ENCODE assay signal across 19 mouse cellular contexts in genomic region chr19:61083006-61083405, GRCm38 (mm10). TPM values are rescaled to one million over a fixed set of nuclear protein-coding genes. Genes with fewer than 3 reads are reported as not detected.
DNase-seq lines count a peak whose midpoint lies in the region; ATAC-seq lines count a peak whose summit lies in the region.
"Had no signal": no experiment of that assay in that cellular context is flagged by ENCODE, and none has a peak within 500 bp of the region (broad histone marks: within the 10 kb centered on the region; RNA-seq: fewer than 3 reads in every experiment).

No protein-coding gene starts in this region.

- H3K27me3 ChIP-seq in heart, embryonic 10.5 days (ENCODE audit: insufficient read depth, poor library complexity, severe bottlenecking), result no peaks in the 10 kb centered on the region
- no peaks in the 10 kb centered on the region for H3K27me3 ChIP-seq in heart, embryonic 12.5 days (replicated peaks)
- H3K27me3 ChIP-seq: CH12.LX, Patski had no signal

- intact Hi-C loops in heart, postnatal 36 days (cut with DNase I), result no loop called here

- no peak overlapping the region for H3K4me2 ChIP-seq in heart, embryonic 12.5 days

- 89% methylated on average over 8 of the region's 8 CpGs for WGBS in heart, embryonic 10.5 days
- WGBS in heart, embryonic 12.5 days, result 91% methylated on average over 8 of the region's 8 CpGs

- peak; percentile 80 for DNase-seq in heart, adult 11 months
- DNase-seq in heart, postnatal 36 days, result no peak
- DNase-seq in heart, embryonic 10.5 days (ENCODE audit: low spot score), result peak; percentile 60
- DNase-seq: adrenal gland, adult 2 months; adrenal gland, adult 8-10 months; adrenal gland, postnatal 10 days; adrenal gland, postnatal 14 days; adrenal gland, postnatal 25 days; adrenal gland, postnatal 36 days; B cell, adult 2 months; cerebellum, adult 11 months; cerebellum, adult 11-12 months; cerebellum, adult 18-20 months had no signal

- H3K27ac ChIP-seq in heart, embryonic 10.5 days, result no peak overlapping the region
- no peak overlapping the region for H3K27ac ChIP-seq in heart, embryonic 12.5 days (ENCODE audit: poor library complexity, severe bottlenecking)

- no peak overlapping the region for H3K4me3 ChIP-seq in heart, embryonic 10.5 days
- no peak overlapping the region for H3K4me3 ChIP-seq in heart, embryonic 12.5 days

- H3K4me1 ChIP-seq in heart, embryonic 10.5 days, result no peaks in the 10 kb centered on the region
- no peaks in the 10 kb centered on the region for H3K4me1 ChIP-seq in heart, embryonic 12.5 days (replicated peaks)

- H3K9me3 ChIP-seq in heart, embryonic 10.5 days, result no peaks in the 10 kb centered on the region
- H3K9me3 ChIP-seq in heart, embryonic 12.5 days (replicated peaks), result no peaks in the 10 kb centered on the region
- H3K9me3 ChIP-seq: G1E had no signal

- ATAC-seq in heart, embryonic 12.5 days (ENCODE audit: insufficient number of reproducible peaks, low FRiP score), result no peak
- ATAC-seq: activated CD4-positive, CD25-positive, alpha-beta regulatory T cell, adult 4 months; CD4-positive, CD25-positive, alpha-beta regulatory T cell, adult 4 months; Patski had no signal

- no peak overlapping the region for H3K9ac ChIP-seq in heart, embryonic 12.5 days

- peaks cover 36% of the 10 kb centered on the region; the same call in 1 of the 2 replicates for H3K36me3 ChIP-seq in heart, embryonic 10.5 days
- peaks cover 57% of the 10 kb centered on the region for H3K36me3 ChIP-seq in heart, embryonic 12.5 days
- H3K36me3 ChIP-seq: G1E had no signal

RNA-seq across cellular contexts. Expression of gene Zfp950, which starts 57.6 kb away (rescaled TPM):
- 1 to 10 TPM; 7.6 to 9.5 TPM for total RNA-seq in heart, postnatal 36 days (2021)
- polyA plus RNA-seq in heart, embryonic 10.5 days (2016; fragmentation: Nextera tagmentation; extraction: Ambion mirVana), result 21.8 and 26.0 TPM in 2 replicates
- 29.7 and 31.0 TPM in 2 replicates for polyA plus RNA-seq in heart, embryonic 12.5 days (2016; fragmentation: Nextera tagmentation; extraction: Ambion mirVana)

Comparison
In these comparisons a context has a peak if more than half of its experiments do, and no peak if none do; other contexts are left out.
1. DNase-seq: peak in heart, adult 11 months (single experiment) and heart, embryonic 10.5 days (single experiment); none in heart, postnatal 36 days (0 of 2).